Mouse (Mus musculus): Measurements from ENCODE around the gene Usp47. TPM values are rescaled to one million over a fixed set of nuclear protein-coding genes. Genes with fewer than 3 reads are reported as not detected.

Usp47 gene
- total and polyA plus RNA-seq, 3 experiments = 37.3 to 122 (median 47.8) TPM

DNA sequence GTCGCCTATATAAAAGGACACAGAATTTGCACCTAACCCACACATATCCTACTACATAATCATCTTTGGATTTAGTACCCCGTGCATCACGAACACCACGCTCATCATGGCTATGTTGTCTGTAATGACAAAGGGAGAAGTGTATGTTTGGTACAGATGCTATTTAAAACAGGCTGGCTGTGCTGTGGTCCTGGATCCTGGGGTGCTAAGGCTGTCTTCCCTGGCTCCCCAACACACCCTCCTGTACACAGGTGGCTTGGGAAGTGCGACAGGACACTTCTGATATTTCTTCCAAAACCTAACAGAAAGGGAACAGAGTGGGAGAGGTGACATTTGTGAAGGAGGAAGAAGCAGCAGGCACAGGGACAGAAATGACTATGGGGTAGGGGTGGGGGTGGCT, 100.3 kb downstream of the Usp47 start:
- DNase-seq (ENCODE audit: low read depth, low spot score) = no peak
- Histone ChIP-seq H3K79me2 (ENCODE audit: control insufficient read depth, insufficient read depth, low read length, poor library complexity) (no peaks in the 10 kb centered on the region), H3K27me3 (ENCODE audit: control insufficient read depth in 1 of 2, insufficient read depth in 2 of 2, low read length in 2 of 2) (no peaks in the 10 kb centered on the region), H3K9ac (ENCODE audit: control insufficient read depth, low read depth, low read length, poor library complexity, severe bottlenecking) (no peak overlapping the region), H3K4me1 (ENCODE audit: control insufficient read depth in 1 of 2, insufficient read depth in 2 of 2, low read length in 2 of 2) (no peaks in the 10 kb centered on the region), H3K27ac (ENCODE audit: control insufficient read depth, low read depth, low read length) (no peak overlapping the region), H3K9me3 (replicated peaks; ENCODE audit: insufficient read depth, low read length) (no peaks in the 10 kb centered on the region), H3K4me3 (ENCODE audit: control insufficient read depth in 1 of 2, insufficient read depth in 1 of 2, low read depth in 2 of 2, low read length in 2 of 2) (no peak overlapping the region), H3K36me3 (ENCODE audit: control insufficient read depth in 1 of 2, insufficient read depth in 2 of 2, low read length in 2 of 2) (no peaks in the 10 kb centered on the region)
- TF ChIP-seq HCFC1 (IDR thresholded peaks at IDR 0.05; ENCODE audit: low read depth, low read length) = no peak

DNA sequence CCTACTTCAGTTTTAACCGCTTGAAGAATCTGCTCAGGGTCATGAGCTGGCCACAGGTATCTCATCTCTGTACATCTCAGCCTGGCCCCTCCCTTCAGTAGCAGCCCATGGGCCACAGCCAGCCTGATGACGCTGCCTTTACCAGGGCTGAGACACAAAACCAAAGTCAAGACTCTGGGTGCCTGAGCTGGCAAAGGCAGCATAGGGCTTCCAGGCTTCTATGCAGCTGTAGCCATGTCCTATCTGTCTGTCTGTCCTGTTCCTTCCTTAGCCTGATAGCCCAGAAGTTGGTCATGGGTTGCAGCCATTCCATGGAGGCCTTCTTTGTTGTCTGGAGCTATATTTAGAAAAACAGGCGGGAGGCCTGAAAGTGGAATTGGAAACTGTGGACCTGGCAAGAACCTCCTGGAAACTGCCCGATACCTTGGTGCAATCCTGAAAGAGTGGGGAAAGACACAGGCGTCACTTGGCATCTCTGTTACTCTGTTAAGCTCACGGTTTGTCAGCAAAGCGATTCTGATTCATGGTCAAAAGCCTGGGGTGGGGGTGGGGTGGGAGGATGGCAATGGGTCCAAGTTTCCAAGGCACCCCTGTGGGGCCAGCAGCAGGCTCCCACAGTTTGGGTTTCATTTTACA, 102.4 kb downstream of the Usp47 start:
- Histone ChIP-seq H3K4me1 (ENCODE audit: control insufficient read depth in 1 of 2, insufficient read depth in 2 of 2, low read length in 2 of 2) (no peaks in the 10 kb centered on the region), H3K9me3 (replicated peaks; ENCODE audit: insufficient read depth, low read length) (no peaks in the 10 kb centered on the region), H3K79me2 (ENCODE audit: control insufficient read depth, insufficient read depth, low read length, poor library complexity) (no peaks in the 10 kb centered on the region), H3K36me3 (ENCODE audit: control insufficient read depth in 1 of 2, insufficient read depth in 2 of 2, low read length in 2 of 2) (no peaks in the 10 kb centered on the region), H3K27me3 (ENCODE audit: control insufficient read depth in 1 of 2, insufficient read depth in 2 of 2, low read length in 2 of 2) (no peaks in the 10 kb centered on the region), H3K27ac (ENCODE audit: control insufficient read depth, low read depth, low read length) (no peak overlapping the region), H3K9ac (ENCODE audit: control insufficient read depth, low read depth, low read length, poor library complexity, severe bottlenecking) (no peak overlapping the region), H3K4me3 (ENCODE audit: control insufficient read depth in 1 of 2, insufficient read depth in 1 of 2, low read depth in 2 of 2, low read length in 2 of 2) (no peak overlapping the region)
- TF ChIP-seq EP300 (IDR thresholded peaks at IDR 0.05; ENCODE audit: low read depth in 1 of 2, low read length in 2 of 2) = no peak
- TF ChIP-seq GABPA (IDR thresholded peaks at IDR 0.05; ENCODE audit: low read depth, low read length) = no peak
- no peak for TF ChIP-seq E2F4 (IDR thresholded peaks at IDR 0.05; ENCODE audit: borderline replicate concordance, low read depth, low read length)
- no peak for TF ChIP-seq SIN3A (IDR thresholded peaks at IDR 0.05; ENCODE audit: low read length)
- no peak for TF ChIP-seq MXI1 (IDR thresholded peaks at IDR 0.05; ENCODE audit: low read depth, low read length)
- no peak for TF ChIP-seq UBTF (IDR thresholded peaks at IDR 0.05; ENCODE audit: borderline replicate concordance, insufficient read depth, low read depth, low read length)
- TF ChIP-seq MYB (IDR thresholded peaks at IDR 0.05; ENCODE audit: low read depth, low read length) = no peak
- TF ChIP-seq TAL1 (IDR thresholded peaks at IDR 0.05; ENCODE audit: low read length) = no peak
- no peak for TF ChIP-seq ELF1 (IDR thresholded peaks at IDR 0.05; ENCODE audit: low read depth, low read length)
- TF ChIP-seq JUND (IDR thresholded peaks at IDR 0.05; ENCODE audit: low read depth, low read length) = no peak
- no peak for TF ChIP-seq MYC (IDR thresholded peaks at IDR 0.05; ENCODE audit: low read depth, low read length)
- DNase-seq (ENCODE audit: low read depth, low spot score) = no peak

DNA sequence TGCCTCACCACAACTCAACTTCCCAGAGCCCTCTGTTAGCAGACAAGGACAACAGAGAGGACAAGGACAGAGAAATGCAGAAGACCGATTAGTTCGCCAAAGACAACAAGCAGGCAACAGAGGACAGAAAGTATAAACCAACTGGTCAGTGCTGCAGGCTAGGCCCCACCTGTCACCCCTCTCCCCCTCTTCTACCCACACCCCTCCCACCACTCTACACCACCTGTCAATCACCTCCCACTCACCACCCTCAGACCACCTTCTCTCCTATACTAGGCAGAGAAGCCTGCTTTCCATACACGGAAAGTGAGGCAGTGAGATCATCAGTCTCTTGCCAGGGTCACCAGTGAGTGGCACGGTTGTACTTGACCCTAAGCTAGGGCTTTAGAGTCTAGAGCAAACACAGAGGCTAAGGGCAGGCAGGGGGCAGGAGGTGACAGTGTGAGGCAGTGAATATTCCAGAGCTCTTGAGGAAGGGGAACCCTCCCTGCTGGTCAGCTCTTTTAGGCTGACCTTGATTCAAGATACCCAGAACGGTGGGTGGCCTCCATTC, 103.9 kb downstream of the Usp47 start:
- no peaks in the 10 kb centered on the region for H3K79me2 ChIP-seq (ENCODE audit: control insufficient read depth, insufficient read depth, low read length, poor library complexity)
- H3K27ac ChIP-seq (ENCODE audit: control insufficient read depth, low read depth, low read length) = no peak overlapping the region
- no peaks in the 10 kb centered on the region for H3K27me3 ChIP-seq (ENCODE audit: control insufficient read depth in 1 of 2, insufficient read depth in 2 of 2, low read length in 2 of 2)
- H3K9me3 ChIP-seq (replicated peaks; ENCODE audit: insufficient read depth, low read length) = no peaks in the 10 kb centered on the region
- no peak for DNase-seq (ENCODE audit: low read depth, low spot score)
- H3K4me3 ChIP-seq (ENCODE audit: control insufficient read depth in 1 of 2, insufficient read depth in 1 of 2, low read depth in 2 of 2, low read length in 2 of 2) = no peak overlapping the region
- no peaks in the 10 kb centered on the region for H3K36me3 ChIP-seq (ENCODE audit: control insufficient read depth in 1 of 2, insufficient read depth in 2 of 2, low read length in 2 of 2)
- H3K4me1 ChIP-seq (ENCODE audit: control insufficient read depth in 1 of 2, insufficient read depth in 2 of 2, low read length in 2 of 2) = no peaks in the 10 kb centered on the region
- no peak overlapping the region for H3K9ac ChIP-seq (ENCODE audit: control insufficient read depth, low read depth, low read length, poor library complexity, severe bottlenecking)
- TF ChIP-seq ZMIZ1 (IDR thresholded peaks at IDR 0.05; ENCODE audit: low read depth, low read length) = no peak
- no peak for TF ChIP-seq GABPA (IDR thresholded peaks at IDR 0.05; ENCODE audit: low read depth, low read length)
- TF ChIP-seq TBP (IDR thresholded peaks at IDR 0.05; ENCODE audit: low read depth, low read length) = no peak
- no peak for TF ChIP-seq TCF12 (IDR thresholded peaks at IDR 0.05; ENCODE audit: low read depth, low read length)
- no peak for TF ChIP-seq KAT2A (conservative IDR thresholded peaks at IDR 0.05; ENCODE audit: low read depth, low read length)
- no peak for TF ChIP-seq MYC (IDR thresholded peaks at IDR 0.05; ENCODE audit: low read depth, low read length)
- TF ChIP-seq GATA1 (IDR thresholded peaks at IDR 0.05; ENCODE audit: low read depth, low read length) = no peak
- TF ChIP-seq ZKSCAN1 (IDR thresholded peaks at IDR 0.05; ENCODE audit: low read depth, low read length) = no peak
- TF ChIP-seq USF2 (IDR thresholded peaks at IDR 0.05; ENCODE audit: borderline replicate concordance in 1 of 2, insufficient read depth in 1 of 2, low read depth in 1 of 2, low read length in 2 of 2) = no peak
- TF ChIP-seq POLR2AphosphoS2 (IDR thresholded peaks at IDR 0.05; ENCODE audit: low read length) = no peak
- no peak for TF ChIP-seq MYB (IDR thresholded peaks at IDR 0.05; ENCODE audit: low read depth, low read length)
- TF ChIP-seq BHLHE40 (IDR thresholded peaks at IDR 0.05; ENCODE audit: borderline replicate concordance, low read depth, low read length) = no peak
- no peak for TF ChIP-seq SMC3 (IDR thresholded peaks at IDR 0.05; ENCODE audit: low read depth, low read length)
- no peak for TF ChIP-seq POLR2AphosphoS5 (IDR thresholded peaks at IDR 0.05; ENCODE audit: borderline replicate concordance, low read depth, low read length)
- no peak for TF ChIP-seq USF1 (IDR thresholded peaks at IDR 0.05; ENCODE audit: low read depth, low read length)
- TF ChIP-seq UBTF (IDR thresholded peaks at IDR 0.05; ENCODE audit: borderline replicate concordance, insufficient read depth, low read depth, low read length) = no peak
- no peak for TF ChIP-seq ZC3H11A (IDR thresholded peaks at IDR 0.05; ENCODE audit: low read depth, low read length)

Data from MEL (cell line).